Mouse (Mus musculus): Measurements from ENCODE around the gene Ly6g6f. TPM values are rescaled to one million over a fixed set of nuclear protein-coding genes. Genes with fewer than 3 reads are reported as not detected.

Gene Ly6g6f
- polyA plus RNA-seq, 1 experiment from 2014 or later = 0.96 TPM

GRCm38 (mm10) chr17:35121871-35122303, 36.5 kb upstream of the Ly6g6f start, which contains the start of gene Csnk2b:
TSS of gene Csnk2b (minus strand) at chr17:35122053.
- Histone ChIP-seq H3K4me1 (ENCODE audit: insufficient read depth) (peaks cover 3% of the 10 kb centered on the region; the same call in 1 of the 2 replicates), H3K9me3 (ENCODE audit: low read depth, low read length) (no peaks in the 10 kb centered on the region), H3K9ac (peak within 1 kb of the TSS; percentile 97), H3K4me3 (ENCODE audit: low read depth, low read length) (peak within 1 kb of the TSS; percentile 96), H3K4me2 (peak within 1 kb of the TSS; percentile 94), H3K27ac (ENCODE audit: low read depth) (peak within 1 kb of the TSS; percentile 92), H3K36me3 (ENCODE audit: insufficient read depth) (peaks cover 36% of the 10 kb centered on the region), H3K27me3 (ENCODE audit: insufficient read depth, low read length) (no peaks in the 10 kb centered on the region)
- ATAC-seq (ENCODE audit: insufficient read depth) (no peak; the same call in 1 of the 2 replicates), DNase-seq (peak; percentile 81)
- TF ChIP-seq CTCF (IDR thresholded peaks at IDR 0.05; ENCODE audit: low read depth) = peak; percentile 36
- WGBS = under 1% methylated on average over 19 of the region's 19 CpGs

- under 1% methylated on average over 50 of the region's 50 CpGs for WGBS
- Histone ChIP-seq H3K27ac (ENCODE audit: low read depth) (peak within 1 kb of the TSS; percentile 92), H3K36me3 (ENCODE audit: insufficient read depth) (peaks cover 40% of the 10 kb centered on the region), H3K4me2 (peak within 1 kb of the TSS; percentile 94), H3K4me3 (ENCODE audit: low read depth, low read length) (peak within 1 kb of the TSS; percentile 96), H3K9ac (peak within 1 kb of the TSS; percentile 97), H3K27me3 (ENCODE audit: insufficient read depth, low read length) (no peaks in the 10 kb centered on the region), H3K9me3 (ENCODE audit: low read depth, low read length) (no peaks in the 10 kb centered on the region), H3K4me1 (ENCODE audit: insufficient read depth) (peaks cover 3% of the 10 kb centered on the region; the same call in 1 of the 2 replicates)
- ATAC-seq (ENCODE audit: insufficient read depth) (peak; percentile 97), DNase-seq (peak; percentile 100)
- no peak for TF ChIP-seq CTCF (IDR thresholded peaks at IDR 0.05; ENCODE audit: low read depth)
Measured at GRCm38 (mm10) chr17:35121143-35121799, 35.9 kb upstream of the Ly6g6f start, which contains the start of gene Gpank1. TSS of gene Gpank1 (plus strand) at chr17:35121455.

- under 1% methylated on average over 33 of the region's 33 CpGs for WGBS
- no peak for ATAC-seq (ENCODE audit: insufficient read depth)
- Histone ChIP-seq H3K36me3 (ENCODE audit: insufficient read depth) (peaks cover 45% of the 10 kb centered on the region), H3K4me3 (ENCODE audit: low read depth, low read length) (peak overlapping the region; percentile 96), H3K27ac (ENCODE audit: low read depth) (peak overlapping the region; percentile 67), H3K9ac (peak overlapping the region; percentile 97), H3K4me1 (ENCODE audit: insufficient read depth) (peaks cover 3% of the 10 kb centered on the region; the same call in 1 of the 2 replicates), H3K27me3 (ENCODE audit: insufficient read depth, low read length) (no peaks in the 10 kb centered on the region), H3K4me2 (peak overlapping the region; percentile 94), H3K9me3 (ENCODE audit: low read depth, low read length) (no peaks in the 10 kb centered on the region)
- DNase-seq = no peak
- no peak for TF ChIP-seq CTCF (IDR thresholded peaks at IDR 0.05; ENCODE audit: low read depth)
Measured at GRCm38 (mm10) chr17:35120745-35121142, 35.3 kb upstream of the Ly6g6f start.

GRCm38 (mm10) chr17:35115046-35116019, 29.9 kb upstream of the Ly6g6f start, which contains the start of gene Ly6g5b:
TSS of gene Ly6g5b (minus strand) at chr17:35115428.
- Histone ChIP-seq H3K27me3 (ENCODE audit: insufficient read depth, low read length) (no peaks in the 10 kb centered on the region), H3K9ac (no peak within 1 kb of the TSS), H3K9me3 (ENCODE audit: low read depth, low read length) (no peaks in the 10 kb centered on the region), H3K4me3 (ENCODE audit: low read depth, low read length) (no peak within 1 kb of the TSS), H3K36me3 (ENCODE audit: insufficient read depth) (peaks cover 52% of the 10 kb centered on the region), H3K27ac (ENCODE audit: low read depth) (no peak within 1 kb of the TSS), H3K4me1 (ENCODE audit: insufficient read depth) (0 out of 2 replicates have a peak, but pooled peaks cover 3% of the 10 kb centered on the region), H3K4me2 (no peak within 1 kb of the TSS)
- ATAC-seq (ENCODE audit: insufficient read depth) = no peak
- TF ChIP-seq CTCF (IDR thresholded peaks at IDR 0.05; ENCODE audit: low read depth) = peak; percentile 58
- DNase-seq = peak; percentile 53
- WGBS = 84% methylated on average over 8 of the region's 8 CpGs

- Histone ChIP-seq H3K9me3 (ENCODE audit: low read depth, low read length) (no peaks in the 10 kb centered on the region), H3K4me1 (ENCODE audit: insufficient read depth) (no peaks in the 10 kb centered on the region), H3K4me2 (no peak overlapping the region), H3K27ac (ENCODE audit: low read depth) (no peak overlapping the region), H3K36me3 (ENCODE audit: insufficient read depth) (peaks cover 28% of the 10 kb centered on the region; the same call in 1 of the 2 replicates), H3K9ac (no peak overlapping the region), H3K4me3 (ENCODE audit: low read depth, low read length) (no peak overlapping the region), H3K27me3 (ENCODE audit: insufficient read depth, low read length) (no peaks in the 10 kb centered on the region)
- WGBS = 71% methylated on average over 9 of the region's 9 CpGs
- no peak for TF ChIP-seq CTCF (IDR thresholded peaks at IDR 0.05; ENCODE audit: low read depth)
- ATAC-seq (ENCODE audit: insufficient read depth) (no peak), DNase-seq (peak; percentile 12)
Measured at GRCm38 (mm10) chr17:35111774-35112173, 26.4 kb upstream of the Ly6g6f start.

GRCm38 (mm10) chr17:35108097-35108496, 22.7 kb upstream of the Ly6g6f start, which contains the start of gene Ly6g5c:
TSS of gene Ly6g5c (plus strand) at chr17:35108279.
- Histone ChIP-seq H3K9me3 (ENCODE audit: low read depth, low read length) (no peaks in the 10 kb centered on the region), H3K27ac (ENCODE audit: low read depth) (no peak within 1 kb of the TSS), H3K36me3 (ENCODE audit: insufficient read depth) (peaks cover 10% of the 10 kb centered on the region; the same call in 1 of the 2 replicates), H3K4me2 (no peak within 1 kb of the TSS), H3K4me1 (ENCODE audit: insufficient read depth) (no peaks in the 10 kb centered on the region), H3K9ac (no peak within 1 kb of the TSS), H3K4me3 (ENCODE audit: low read depth, low read length) (no peak within 1 kb of the TSS), H3K27me3 (ENCODE audit: insufficient read depth, low read length) (no peaks in the 10 kb centered on the region)
- WGBS = 84% methylated on average over 6 of the region's 6 CpGs
- no peak for TF ChIP-seq CTCF (IDR thresholded peaks at IDR 0.05; ENCODE audit: low read depth)
- no peak for DNase-seq
- no peak for ATAC-seq (ENCODE audit: insufficient read depth)
